Mouse (Mus musculus): ENCODE results near the gene Snapc4.

DNA sequence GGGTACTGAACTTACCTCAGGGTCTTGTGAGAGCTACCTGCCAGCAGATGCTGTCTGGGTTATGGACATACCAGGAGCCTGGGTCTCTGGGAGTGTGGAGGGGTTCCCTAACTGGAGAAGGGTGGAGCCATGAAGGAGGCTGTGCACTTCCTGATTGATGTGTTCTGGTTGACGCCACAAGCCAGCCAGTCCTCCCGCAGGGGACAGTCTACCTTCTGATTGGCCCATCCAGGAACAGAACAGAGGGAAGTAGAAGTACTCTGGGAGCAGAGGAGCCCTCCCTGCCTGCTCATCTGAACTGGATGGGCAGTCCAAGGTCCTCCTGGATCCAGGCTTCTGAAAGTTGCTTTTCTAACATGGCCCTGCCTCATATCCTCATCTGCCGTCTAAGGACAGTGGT is 19.7 kb downstream of the Snapc4 start, which contains the start of gene Card9:
- TF ChIP-seq POLR2A (IDR thresholded peaks at IDR 0.05; ENCODE audit: low read depth, low read length) (no peak), CTCF (conservative IDR thresholded peaks at IDR 0.05; ENCODE audit: insufficient read depth, insufficient read length, low read depth, low read length) (no peak)
